Mouse (Mus musculus) small intestine, adult 2 months (tissue): ENCODE data around the gene Azin2. TPM values are rescaled to one million over a fixed set of nuclear protein-coding genes. Genes with fewer than 3 reads are reported as not detected.

Source experiments
- H3K27ac ChIP-seq: fragments of 200-500 bp; 2 replicates; pipeline ENCODE4 v1.5.1; 2012; ENCODE audit warnings: low read depth, low read length, control low read depth, inconsistent platforms; ENCODE audit not compliant: insufficient read depth
- H3K27me3 ChIP-seq: fragments of 200-500 bp; 2 replicates; pipeline ENCODE4 v1.6.1; 2012; ENCODE audit warnings: mild to moderate bottlenecking, moderate library complexity, low read length, inconsistent platforms; ENCODE audit not compliant: control insufficient read depth, insufficient read depth
- H3K36me3 ChIP-seq: fragments of 200-500 bp; 2 replicates; pipeline ENCODE4 v1.6.1; 2012; ENCODE audit warnings: mild to moderate bottlenecking, low read length, control low read depth, inconsistent platforms; ENCODE audit not compliant: control insufficient read depth, insufficient read depth
- H3K4me1 ChIP-seq: fragments of 200-500 bp; 2 replicates; pipeline ENCODE4 v1.6.1; 2012; ENCODE audit warnings: low read length, inconsistent platforms, mixed read lengths; ENCODE audit not compliant: control insufficient read depth, insufficient read depth, insufficient read length
- H3K4me3 ChIP-seq: fragments of 200-500 bp; 2 replicates; pipeline ENCODE4 v1.5.1; 2012; ENCODE audit warnings: low read depth, mild to moderate bottlenecking, control low read depth, inconsistent platforms, low read length, moderate library complexity
- CTCF ChIP-seq: fragments of 200-500 bp; IDR thresholded peaks from 2 replicates; pipeline ENCODE4 v1.5.1; 2012; ENCODE audit warnings: low read depth, mild to moderate bottlenecking, control low read depth, inconsistent platforms, low read length, moderate library complexity, mixed read lengths; ENCODE audit not compliant: insufficient replicate concordance, insufficient read length; ENCODE audit errors: extremely low read depth
- POLR2A ChIP-seq: fragments of 200-500 bp; IDR thresholded peaks from 2 replicates; pipeline ENCODE4 v1.6.1; 2012; ENCODE audit warnings: low read depth, mild to moderate bottlenecking, control low read depth, inconsistent platforms, low read length, moderate library complexity
- WGBS: fragments of 180-500 bp; shearing (Covaris S2); methylation state at CpG from one replicate; pipeline ENCODE4 v1.1.7; 2018; 5-methylcytosine and 5-hydroxymethylcytosine counted together
- polyA plus RNA-seq: library from polyadenylated mRNA; depleted of rRNA; stranded (reverse); fragments of >200 nt; gene quantifications from 2 replicates; pipeline ENCODE4 v1.2.3, GENCODE M21; 2012; rRNA removed

Gene Azin2
- 2.3 and 3.2 TPM in 2 replicates for polyA plus RNA-seq

DNA sequence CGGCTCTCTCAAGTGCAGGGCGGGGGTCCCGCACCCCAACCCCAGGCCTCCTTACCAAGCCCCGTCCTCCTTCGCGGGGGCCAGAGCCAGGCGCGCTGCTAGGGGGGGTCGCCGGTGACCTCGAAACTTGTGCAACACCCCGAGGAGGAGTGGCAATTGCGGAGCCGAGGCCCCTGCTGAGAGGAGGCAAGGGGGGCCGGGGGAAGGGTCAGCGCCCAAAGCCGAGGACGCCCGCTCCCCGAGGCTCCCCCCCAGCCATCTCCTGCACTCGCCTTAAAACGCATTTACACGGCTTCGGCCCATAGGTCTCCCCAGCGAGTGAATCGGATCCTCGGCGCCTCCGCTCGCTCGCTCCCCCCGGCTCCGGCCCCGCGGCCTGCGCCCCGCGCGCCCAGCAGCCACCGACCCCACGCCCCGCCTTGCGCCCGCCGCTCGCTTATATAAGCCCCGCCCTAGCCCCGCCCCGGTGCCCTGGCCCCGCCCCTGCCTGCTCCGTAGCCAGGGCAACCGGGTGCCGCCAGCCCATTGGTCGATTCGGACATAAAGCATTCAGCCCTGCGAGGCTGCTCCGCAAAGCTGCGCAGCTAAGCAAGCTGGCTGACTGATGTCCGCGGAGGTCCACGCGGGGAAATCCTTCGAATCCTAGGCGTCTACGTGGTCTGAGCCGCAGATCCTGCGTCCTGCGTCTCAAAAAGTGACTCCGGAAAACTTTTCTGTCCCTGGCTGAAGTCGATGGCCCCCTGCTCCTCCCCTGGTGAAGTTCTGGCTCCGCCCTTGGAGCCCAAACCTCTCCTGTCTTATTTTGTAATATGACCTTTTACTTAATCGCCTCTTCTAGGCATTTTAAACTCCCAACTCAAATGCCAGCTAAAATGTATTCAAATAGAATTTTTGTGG is at the start of gene Azin2:
Azin2 (minus strand) TSS at position 414 of the 897 bp plus-strand sequence.
- no peak for TF ChIP-seq CTCF
- peak; percentile 79; the same call in 1 of the 2 replicates for TF ChIP-seq POLR2A
- Histone ChIP-seq H3K4me1 (peaks cover 3% of the 10 kb centered on the region), H3K4me3 (peak within 1 kb of the TSS; percentile 74), H3K36me3 (no peaks in the 10 kb centered on the region), H3K27me3 (peaks cover 3% of the 10 kb centered on the region; the same call in 1 of the 2 replicates), H3K27ac (no peak within 1 kb of the TSS)
- WGBS = 2% methylated on average over 69 of the region's 72 CpGs

DNA sequence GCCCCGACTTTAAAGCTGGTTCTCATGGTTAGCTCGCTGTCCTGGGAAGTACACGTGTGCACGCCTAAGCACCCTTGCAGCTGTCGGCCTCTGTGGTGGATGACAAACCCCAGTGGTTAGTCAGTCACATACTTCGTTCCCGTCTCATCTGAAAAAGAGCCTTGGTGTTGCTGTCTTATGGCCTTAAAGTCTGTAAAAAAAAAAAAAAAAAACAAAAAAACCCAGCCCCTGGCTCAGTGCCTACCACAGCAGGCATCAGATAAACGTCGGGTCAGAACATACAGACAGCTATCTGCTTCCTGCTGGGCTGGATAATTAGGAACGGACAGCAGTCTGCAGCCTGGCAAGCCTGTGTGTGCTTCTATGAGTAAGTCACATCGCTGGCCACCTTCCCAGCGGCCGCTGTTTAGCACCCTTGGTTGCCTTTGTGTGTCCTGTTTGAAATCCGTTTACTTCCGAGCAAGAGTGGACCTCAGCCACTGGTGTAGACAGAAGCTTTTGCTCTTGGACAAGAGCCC is 49.4 kb upstream of the Azin2 start:
- Histone ChIP-seq H3K27ac (peak overlapping the region; percentile 14), H3K36me3 (peaks cover 40% of the 10 kb centered on the region), H3K4me1 (peaks cover 6% of the 10 kb centered on the region), H3K4me3 (no peak overlapping the region), H3K27me3 (no peaks in the 10 kb centered on the region)
- TF ChIP-seq POLR2A = no peak
- TF ChIP-seq CTCF = no peak
- 18% methylated on average over 15 of the region's 15 CpGs for WGBS

DNA sequence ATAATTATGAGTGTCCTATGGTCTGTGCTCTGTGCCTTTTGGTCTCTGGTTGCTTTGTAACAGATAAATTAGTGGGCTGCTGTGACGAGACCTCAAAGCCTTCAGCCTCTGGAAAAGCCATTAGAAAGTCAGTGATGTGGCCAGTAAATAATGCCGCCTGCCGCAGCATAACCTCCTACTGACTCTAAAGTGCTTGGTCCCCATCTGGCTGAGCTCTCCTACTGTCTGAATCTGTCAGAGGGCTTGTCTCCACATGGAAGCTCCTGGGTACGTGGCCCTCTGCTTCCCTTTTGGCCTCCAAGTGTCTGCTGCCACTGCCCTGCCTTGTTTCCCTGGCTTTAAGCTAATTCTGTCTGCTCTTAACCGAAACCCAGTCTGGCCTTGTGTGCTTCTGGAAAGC is 47.3 kb upstream of the Azin2 start:
- no peak overlapping the region for H3K4me3 ChIP-seq
- H3K36me3 ChIP-seq = peaks cover 56% of the 10 kb centered on the region
- TF ChIP-seq POLR2A (no peak), CTCF (no peak)
- 84% methylated on average over 5 of the region's 5 CpGs for WGBS
- H3K27me3 ChIP-seq = no peaks in the 10 kb centered on the region
- H3K4me1 ChIP-seq = peaks cover 6% of the 10 kb centered on the region
- H3K27ac ChIP-seq = peak overlapping the region; percentile 50

DNA sequence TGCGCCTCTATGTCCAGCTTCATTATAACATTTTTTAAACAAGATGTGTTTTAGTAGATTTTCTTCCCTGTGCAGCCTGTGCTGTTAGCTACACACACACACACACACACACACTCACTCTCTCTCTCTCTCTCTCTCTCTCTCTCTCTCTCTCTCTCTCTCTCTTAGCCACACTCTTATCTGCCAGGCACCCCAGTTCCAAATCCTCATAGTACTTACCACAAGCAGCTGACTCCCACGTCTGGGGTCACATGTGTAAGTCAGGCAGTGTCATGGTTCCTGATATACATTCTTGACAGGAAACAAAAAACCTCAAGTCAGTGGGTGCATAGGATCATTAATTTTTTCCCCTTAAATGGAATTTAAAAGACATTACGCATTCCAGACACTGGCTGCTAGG is 46.4 kb upstream of the Azin2 start:
- Histone ChIP-seq H3K27me3 (no peaks in the 10 kb centered on the region), H3K4me1 (peaks cover 6% of the 10 kb centered on the region), H3K27ac (peak overlapping the region; percentile 14; the same call in 1 of the 2 replicates), H3K36me3 (peaks cover 60% of the 10 kb centered on the region), H3K4me3 (no peak overlapping the region)
- TF ChIP-seq CTCF (no peak), POLR2A (no peak)
- 78% methylated on average over 3 of the region's 3 CpGs for WGBS

DNA sequence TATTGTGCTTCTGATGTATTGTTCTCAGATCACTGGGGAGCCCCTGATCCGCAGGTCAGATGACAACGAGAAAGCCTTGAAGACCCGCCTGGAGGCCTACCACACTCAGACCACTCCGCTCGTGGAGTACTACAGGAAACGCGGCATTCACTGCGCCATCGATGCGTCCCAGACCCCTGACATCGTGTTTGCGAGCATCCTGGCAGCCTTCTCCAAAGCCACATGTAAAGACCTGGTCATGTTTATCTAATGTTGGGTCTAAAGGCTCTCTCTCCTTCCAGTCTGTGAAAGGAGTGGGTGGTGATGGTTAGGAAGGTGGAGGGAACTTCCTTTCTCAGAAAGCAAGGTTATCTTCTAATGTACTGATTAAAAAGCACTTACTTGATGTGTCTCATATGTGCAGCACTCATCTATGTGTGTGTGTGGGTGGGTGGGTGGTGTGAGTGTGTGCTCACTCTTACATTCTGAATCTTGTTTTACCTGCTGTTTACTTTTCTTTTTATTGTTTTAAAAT is 45.8 kb upstream of the Azin2 start:
- TF ChIP-seq CTCF = no peak
- TF ChIP-seq POLR2A = no peak
- WGBS = 90% methylated on average over 12 of the region's 12 CpGs
- peaks cover 66% of the 10 kb centered on the region for H3K36me3 ChIP-seq

DNA sequence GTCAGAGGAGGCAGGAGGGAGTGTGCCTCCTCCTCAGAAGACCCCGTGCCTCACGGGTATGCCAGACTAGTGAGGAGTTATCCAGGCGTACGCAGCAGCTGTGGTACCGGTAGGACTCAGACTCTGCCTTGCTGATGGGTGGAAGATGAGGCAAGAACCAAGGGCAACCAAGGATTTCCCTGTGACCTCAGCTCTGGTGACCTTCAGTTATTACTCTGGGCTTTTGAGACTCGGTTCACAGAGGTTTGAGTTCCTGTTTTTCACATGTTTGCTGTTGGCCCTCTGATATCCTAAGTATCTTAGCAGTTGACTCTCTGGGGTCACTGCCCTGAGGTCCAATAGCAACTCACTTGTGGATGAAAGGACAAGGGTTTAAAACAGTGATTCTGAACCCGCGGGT is 41.5 kb upstream of the Azin2 start:
- TF ChIP-seq CTCF (no peak), POLR2A (no peak)
- H3K4me3 ChIP-seq = no peak overlapping the region
- H3K4me1 ChIP-seq = peaks cover 19% of the 10 kb centered on the region; the same call in 1 of the 2 replicates
- no peak overlapping the region for H3K27ac ChIP-seq
- WGBS = 90% methylated on average over 8 of the region's 8 CpGs
- peaks cover 75% of the 10 kb centered on the region for H3K36me3 ChIP-seq
- no peaks in the 10 kb centered on the region for H3K27me3 ChIP-seq

More for the DNA sequence above, 45.8 kb upstream of the Azin2 start:
- no peak overlapping the region for H3K27ac ChIP-seq
- peaks cover 6% of the 10 kb centered on the region for H3K4me1 ChIP-seq
- H3K4me3 ChIP-seq = no peak overlapping the region
- no peaks in the 10 kb centered on the region for H3K27me3 ChIP-seq

DNA sequence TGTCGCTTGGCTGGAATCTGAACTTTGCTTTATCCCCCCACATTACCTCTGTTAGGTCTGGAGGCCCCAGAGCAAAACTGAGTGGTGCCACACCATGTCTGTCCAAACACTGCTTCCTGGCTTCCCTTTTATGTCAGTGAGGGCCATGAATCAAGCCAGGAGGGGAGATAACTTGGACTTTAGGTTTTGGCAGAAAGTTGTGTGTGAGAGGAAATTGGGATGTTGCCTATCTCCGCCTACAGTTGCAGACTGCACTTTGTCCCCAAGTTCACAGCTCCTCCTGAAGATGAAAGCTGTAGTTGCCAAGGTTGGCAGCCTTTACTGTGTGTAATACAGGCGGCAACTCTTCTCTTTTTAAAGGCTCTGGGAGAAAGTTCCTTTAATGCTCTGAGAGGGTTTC is 38.5 kb upstream of the Azin2 start:
- H3K36me3 ChIP-seq = peaks cover 57% of the 10 kb centered on the region
- H3K27me3 ChIP-seq = no peaks in the 10 kb centered on the region
- 33% methylated on average over 3 of the region's 3 CpGs for WGBS
- no peak for TF ChIP-seq POLR2A
- no peak for TF ChIP-seq CTCF
- peak overlapping the region; percentile 4 for H3K27ac ChIP-seq
- H3K4me3 ChIP-seq = no peak overlapping the region
- H3K4me1 ChIP-seq = peaks cover 32% of the 10 kb centered on the region
